Mouse (Mus musculus) hindbrain, embryonic 13.5 days (tissue): Measurements from ENCODE around the gene Ghrh. TPM values are rescaled to one million over a fixed set of nuclear protein-coding genes. Genes with fewer than 3 reads are reported as not detected.

Experiments
- ATAC-seq: fragments of 200-750 bp; cut with Nextera tagmentation; 2 replicates; pipeline ENCODE4 v1.8.0; 2017; ENCODE audit warnings: moderate TSS enrichment; ENCODE audit not compliant: low FRiP score
- H3K27ac ChIP-seq: fragments of 300-500 bp; sonication (generic); 2 replicates; pipeline ENCODE4 v1.5.1; 2015; ENCODE audit warnings: inconsistent platforms, mild to moderate bottlenecking, moderate library complexity
- H3K27me3 ChIP-seq: fragments of 300-500 bp; sonication (generic); 2 replicates; pipeline ENCODE4 v1.6.1; 2015; ENCODE audit warnings: mild to moderate bottlenecking, inconsistent platforms
- H3K36me3 ChIP-seq: fragments of 300-500 bp; sonication (generic); 2 replicates; pipeline ENCODE4 v1.6.1; 2015; ENCODE audit warnings: mild to moderate bottlenecking, inconsistent platforms
- H3K4me1 ChIP-seq: fragments of 300-500 bp; sonication (generic); replicated peaks from 2 replicates; pipeline ENCODE4 v1.6.1; 2015; ENCODE audit warnings: inconsistent platforms
- H3K4me2 ChIP-seq: fragments of 300-500 bp; sonication (generic); 2 replicates; pipeline ENCODE4 v1.6.1; 2015; ENCODE audit warnings: inconsistent platforms, mild to moderate bottlenecking, moderate library complexity
- H3K4me3 ChIP-seq: fragments of 300-500 bp; sonication (generic); 2 replicates; pipeline ENCODE4 v1.5.1; 2015; ENCODE audit warnings: mild to moderate bottlenecking, inconsistent platforms
- H3K9ac ChIP-seq: fragments of 300-500 bp; sonication (generic); 2 replicates; pipeline ENCODE4 v1.6.1; 2015; ENCODE audit warnings: mild to moderate bottlenecking, inconsistent platforms
- H3K9me3 ChIP-seq: fragments of 300-500 bp; sonication (generic); 2 replicates; pipeline ENCODE4 v1.6.1; 2016; ENCODE audit warnings: inconsistent platforms
- WGBS: fragments of 180-500 bp; shearing (Covaris S2); methylation state at CpG from one replicate; pipeline ENCODE4 v1.1.7; 2015; 5-methylcytosine and 5-hydroxymethylcytosine counted together
- polyA plus RNA-seq: library from polyadenylated mRNA; unstranded; fragments of >200 nt; fragmentation: Nextera tagmentation; extraction: Ambion mirVana; gene quantifications from 2 replicates; pipeline ENCODE4 v1.2.1, GENCODE M21; 2015

Ghrh gene
- polyA plus RNA-seq, 1 experiment from 2014 or later = 0.48 TPM

DNA sequence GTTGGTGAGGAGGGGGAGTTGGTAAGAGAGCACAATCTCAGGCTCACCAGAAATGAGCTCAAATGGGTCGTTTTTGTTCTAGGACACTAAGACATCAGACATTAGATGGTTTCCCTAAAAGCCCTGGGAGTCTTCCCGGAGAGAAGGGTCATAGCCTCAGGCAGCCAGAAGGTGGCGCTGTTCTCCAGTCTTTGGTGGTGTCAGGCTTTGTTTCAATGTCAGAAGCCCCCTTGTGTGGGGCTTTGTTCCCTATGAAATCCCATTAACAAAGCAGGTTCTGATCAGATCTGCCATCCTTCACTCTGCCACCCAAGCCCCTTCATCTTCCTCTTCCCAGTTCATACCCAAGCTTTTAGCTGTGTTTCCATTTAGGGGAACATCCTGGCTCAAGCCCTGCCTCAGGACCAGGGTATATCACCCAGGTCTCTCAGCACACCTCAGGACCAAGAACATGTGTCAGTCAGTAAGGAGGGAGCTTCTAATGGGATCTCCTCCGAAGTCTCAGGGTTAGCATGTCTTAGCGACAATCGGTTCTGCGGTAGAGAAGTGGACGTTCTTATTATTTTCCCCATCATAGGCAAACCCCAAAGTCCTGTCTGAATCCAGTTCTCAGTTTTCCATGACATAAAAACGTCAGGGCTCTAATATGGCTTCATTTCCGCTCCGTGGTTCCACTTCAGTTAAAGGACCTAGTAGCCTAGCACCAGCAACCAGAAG is 5.6 kb downstream of the Ghrh start:
- peak overlapping the region; percentile 91 for H3K27ac ChIP-seq
- WGBS = 36% methylated on average over 11 of the region's 11 CpGs
- H3K9ac ChIP-seq = peak overlapping the region; percentile 65
- ATAC-seq = peak; percentile 49
- peaks cover 49% of the 10 kb centered on the region for H3K4me1 ChIP-seq
- H3K36me3 ChIP-seq = no peaks in the 10 kb centered on the region
- H3K4me3 ChIP-seq = no peak overlapping the region
- H3K9me3 ChIP-seq = no peaks in the 10 kb centered on the region
- no peak overlapping the region for H3K4me2 ChIP-seq
- no peaks in the 10 kb centered on the region for H3K27me3 ChIP-seq

DNA sequence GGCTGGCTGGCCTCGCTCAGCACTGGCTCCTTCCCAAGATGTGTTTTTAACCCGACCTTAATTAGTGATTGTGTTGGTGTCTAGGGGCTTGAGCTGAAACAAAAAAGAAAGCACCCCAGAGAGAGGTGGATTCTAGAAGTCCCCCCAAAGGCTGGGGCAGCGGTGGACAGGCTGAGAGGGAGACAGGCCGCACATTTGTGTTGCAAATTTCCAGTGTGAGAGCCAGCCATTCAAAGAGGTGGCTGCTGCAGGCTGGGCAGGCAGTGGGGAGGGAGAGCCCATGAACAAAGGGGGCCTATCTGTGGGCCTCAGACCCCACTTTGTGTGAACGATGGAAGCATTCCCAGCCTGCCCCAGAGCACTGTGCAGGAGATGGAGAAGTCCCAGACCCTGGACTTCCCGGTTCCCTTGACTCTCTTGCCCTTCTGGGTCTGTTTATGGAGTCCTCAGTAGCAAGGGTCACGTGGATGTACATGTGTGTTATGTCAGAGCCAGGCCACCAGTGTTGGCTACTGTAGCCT is 7.0 kb downstream of the Ghrh start:
- Histone ChIP-seq H3K4me1 (peaks cover 53% of the 10 kb centered on the region), H3K9ac (peak overlapping the region; percentile 62), H3K4me2 (no peak overlapping the region), H3K4me3 (no peak overlapping the region), H3K27me3 (no peaks in the 10 kb centered on the region), H3K27ac (peak overlapping the region; percentile 91), H3K9me3 (no peaks in the 10 kb centered on the region), H3K36me3 (no peaks in the 10 kb centered on the region)
- ATAC-seq = peak; percentile 81
- WGBS = 15% methylated on average over 7 of the region's 7 CpGs

DNA sequence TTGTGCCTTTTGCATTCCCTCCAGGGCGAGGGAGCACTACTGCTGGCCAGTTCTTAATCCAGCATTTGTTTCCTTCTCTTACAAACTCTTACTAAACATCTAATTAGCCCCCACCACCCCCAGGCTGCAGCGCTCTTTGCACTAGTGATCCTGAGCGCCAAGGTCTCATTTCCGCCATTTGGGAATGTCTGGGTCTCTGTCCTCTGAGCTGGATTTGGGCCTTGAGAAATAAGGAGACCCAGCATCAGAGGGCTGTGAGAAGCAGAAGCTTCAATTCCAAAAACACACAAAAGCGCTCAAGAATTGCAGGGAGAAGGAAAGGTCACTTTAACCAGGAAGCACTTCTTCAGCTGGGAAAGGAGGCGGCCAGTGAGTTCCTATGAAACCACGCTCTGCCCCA is 7.8 kb downstream of the Ghrh start:
- peaks cover 55% of the 10 kb centered on the region for H3K4me1 ChIP-seq
- no peaks in the 10 kb centered on the region for H3K27me3 ChIP-seq
- no peak overlapping the region for H3K4me2 ChIP-seq
- H3K9ac ChIP-seq = peak overlapping the region; percentile 62
- no peak for ATAC-seq
- H3K27ac ChIP-seq = peak overlapping the region; percentile 91
- WGBS = 68% methylated on average over 7 of the region's 7 CpGs
- H3K4me3 ChIP-seq = no peak overlapping the region
- H3K9me3 ChIP-seq = no peaks in the 10 kb centered on the region
- no peaks in the 10 kb centered on the region for H3K36me3 ChIP-seq

DNA sequence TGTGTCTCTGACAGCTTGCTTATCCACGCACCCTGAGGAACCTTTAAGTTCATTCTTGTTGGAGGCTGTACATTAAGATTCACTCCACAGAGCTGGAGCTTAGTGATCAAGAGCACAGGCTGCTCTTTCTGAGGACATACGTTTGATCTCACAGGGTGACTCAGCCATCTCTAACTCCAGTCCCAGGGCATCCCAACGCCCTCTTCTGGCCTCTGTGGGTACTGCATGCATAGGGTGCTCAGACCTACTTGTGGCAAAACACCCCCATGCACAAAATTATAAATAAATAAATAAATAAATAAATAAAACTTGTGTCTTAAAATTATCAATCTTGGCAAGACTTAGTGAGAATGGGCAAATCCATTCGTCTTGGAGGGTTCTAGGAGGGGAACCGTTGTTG is 8.6 kb downstream of the Ghrh start:
- H3K9me3 ChIP-seq = no peaks in the 10 kb centered on the region
- no peak overlapping the region for H3K4me2 ChIP-seq
- no peak overlapping the region for H3K27ac ChIP-seq

DNA sequence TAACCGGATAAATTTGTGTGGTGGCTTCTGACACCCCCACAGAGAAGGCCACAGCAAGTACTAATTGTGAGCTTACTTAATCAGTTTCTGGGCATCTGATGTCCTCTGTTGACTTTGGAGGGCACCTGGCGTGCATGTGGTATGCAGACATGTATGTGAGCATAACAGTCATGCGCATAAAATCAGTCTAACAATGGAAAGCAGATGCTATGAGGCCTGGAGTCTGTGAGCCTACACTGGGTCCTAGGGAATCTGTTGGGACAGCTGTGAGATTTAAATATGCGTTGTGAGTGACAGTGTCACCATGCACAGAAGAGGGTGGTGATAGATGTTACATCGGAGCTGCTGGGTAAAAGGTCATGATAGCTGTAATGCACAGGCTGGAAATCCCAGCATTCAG is 15.2 kb downstream of the Ghrh start:
- Histone ChIP-seq H3K4me3 (no peak overlapping the region), H3K27ac (peak overlapping the region; percentile 74), H3K9me3 (no peaks in the 10 kb centered on the region), H3K27me3 (no peaks in the 10 kb centered on the region), H3K9ac (no peak overlapping the region), H3K4me2 (no peak overlapping the region), H3K4me1 (peaks cover 39% of the 10 kb centered on the region), H3K36me3 (peaks cover 7% of the 10 kb centered on the region)
- ATAC-seq = no peak
- 50% methylated on average over 5 of the region's 5 CpGs for WGBS

More for the DNA sequence above, 8.6 kb downstream of the Ghrh start:
- no peak overlapping the region for H3K9ac ChIP-seq
- ATAC-seq = no peak
- 35% methylated on average over 5 of the region's 5 CpGs for WGBS
- peaks cover 55% of the 10 kb centered on the region for H3K4me1 ChIP-seq
- no peaks in the 10 kb centered on the region for H3K27me3 ChIP-seq
- no peaks in the 10 kb centered on the region for H3K36me3 ChIP-seq
- H3K4me3 ChIP-seq = no peak overlapping the region

DNA sequence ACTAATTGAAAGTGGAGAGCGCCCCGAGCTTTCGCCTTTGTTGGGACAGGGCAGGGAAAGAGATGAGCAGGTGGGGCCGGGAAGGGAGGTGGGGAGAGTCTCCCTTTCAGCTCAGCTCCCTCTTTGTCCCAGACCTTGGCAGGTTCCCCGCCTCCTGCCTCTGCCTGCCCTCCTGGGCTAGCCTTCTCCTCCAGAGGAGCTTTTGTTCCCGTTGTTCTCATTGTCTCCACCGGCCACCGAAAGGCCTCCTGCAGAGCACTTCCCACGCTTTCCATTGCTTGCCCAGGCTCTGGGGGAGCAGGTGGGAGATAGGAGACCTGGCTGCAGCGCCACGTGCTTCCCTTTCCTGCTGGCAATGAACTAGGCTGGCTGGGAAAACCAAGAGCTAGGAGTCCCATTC is 18.7 kb downstream of the Ghrh start:
- H3K4me1 ChIP-seq = peaks cover 28% of the 10 kb centered on the region
- 8% methylated on average over 11 of the region's 11 CpGs for WGBS
- ATAC-seq = peak; percentile 38; the same call in 1 of the 2 replicates
- no peaks in the 10 kb centered on the region for H3K9me3 ChIP-seq
- no peak overlapping the region for H3K4me3 ChIP-seq
- peak overlapping the region; percentile 40 for H3K9ac ChIP-seq
- H3K36me3 ChIP-seq = peaks cover 37% of the 10 kb centered on the region
- H3K27me3 ChIP-seq = no peaks in the 10 kb centered on the region
- no peak overlapping the region for H3K4me2 ChIP-seq
- peak overlapping the region; percentile 66 for H3K27ac ChIP-seq

DNA sequence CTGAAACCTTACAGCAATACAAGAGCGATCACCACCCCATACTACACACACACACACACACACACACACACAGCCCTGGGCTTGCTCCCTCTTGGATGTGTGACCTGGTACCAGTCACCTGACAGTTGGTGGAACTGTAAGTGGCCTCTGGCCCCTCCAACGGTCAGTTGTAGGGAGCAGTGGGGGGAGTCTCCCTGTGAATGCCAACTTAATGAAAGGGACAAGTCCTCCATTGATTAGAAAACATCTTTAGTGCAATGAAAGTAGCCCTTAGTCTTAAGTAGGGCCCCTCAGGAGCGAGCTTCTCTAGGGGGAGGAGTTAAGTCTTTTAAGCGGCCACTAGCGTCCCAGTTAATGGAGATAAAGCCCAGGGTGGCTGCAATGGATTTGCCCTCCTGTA is 19.2 kb downstream of the Ghrh start:
- Histone ChIP-seq H3K4me3 (no peak overlapping the region), H3K4me1 (peaks cover 28% of the 10 kb centered on the region), H3K36me3 (peaks cover 42% of the 10 kb centered on the region), H3K9ac (peak overlapping the region; percentile 40; the same call in 1 of the 2 replicates), H3K27me3 (no peaks in the 10 kb centered on the region), H3K9me3 (no peaks in the 10 kb centered on the region), H3K4me2 (no peak overlapping the region), H3K27ac (peak overlapping the region; percentile 66)
- peak; percentile 33; the same call in 1 of the 2 replicates for ATAC-seq
- 23% methylated on average over 5 of the region's 5 CpGs for WGBS

DNA sequence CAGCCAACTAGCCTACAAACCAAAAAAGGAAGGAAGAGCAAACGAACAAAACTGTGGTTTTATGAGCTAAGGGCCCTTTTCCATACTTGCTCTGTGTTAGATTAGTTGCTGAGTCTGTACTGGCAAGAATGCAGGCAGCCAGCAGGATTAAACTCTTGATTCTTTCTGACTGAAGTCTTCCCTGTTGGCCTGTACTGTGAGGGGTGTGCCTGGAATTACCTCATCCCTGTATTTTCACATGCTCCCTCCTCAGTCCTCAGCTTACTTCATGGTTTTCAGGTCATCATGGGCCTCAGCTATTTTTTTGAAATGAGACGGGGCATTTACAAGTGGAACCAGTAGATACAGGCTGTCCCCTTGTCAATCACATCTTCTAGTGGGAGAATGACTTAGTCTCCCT is 22.1 kb downstream of the Ghrh start:
- Histone ChIP-seq H3K9me3 (no peaks in the 10 kb centered on the region), H3K4me1 (peaks cover 42% of the 10 kb centered on the region), H3K4me3 (no peak overlapping the region), H3K36me3 (peaks cover 69% of the 10 kb centered on the region), H3K27ac (no peak overlapping the region), H3K4me2 (no peak overlapping the region), H3K9ac (no peak overlapping the region), H3K27me3 (no peaks in the 10 kb centered on the region)
- WGBS = 90% methylated on average over 2 of the region's 2 CpGs
- ATAC-seq = no peak

DNA sequence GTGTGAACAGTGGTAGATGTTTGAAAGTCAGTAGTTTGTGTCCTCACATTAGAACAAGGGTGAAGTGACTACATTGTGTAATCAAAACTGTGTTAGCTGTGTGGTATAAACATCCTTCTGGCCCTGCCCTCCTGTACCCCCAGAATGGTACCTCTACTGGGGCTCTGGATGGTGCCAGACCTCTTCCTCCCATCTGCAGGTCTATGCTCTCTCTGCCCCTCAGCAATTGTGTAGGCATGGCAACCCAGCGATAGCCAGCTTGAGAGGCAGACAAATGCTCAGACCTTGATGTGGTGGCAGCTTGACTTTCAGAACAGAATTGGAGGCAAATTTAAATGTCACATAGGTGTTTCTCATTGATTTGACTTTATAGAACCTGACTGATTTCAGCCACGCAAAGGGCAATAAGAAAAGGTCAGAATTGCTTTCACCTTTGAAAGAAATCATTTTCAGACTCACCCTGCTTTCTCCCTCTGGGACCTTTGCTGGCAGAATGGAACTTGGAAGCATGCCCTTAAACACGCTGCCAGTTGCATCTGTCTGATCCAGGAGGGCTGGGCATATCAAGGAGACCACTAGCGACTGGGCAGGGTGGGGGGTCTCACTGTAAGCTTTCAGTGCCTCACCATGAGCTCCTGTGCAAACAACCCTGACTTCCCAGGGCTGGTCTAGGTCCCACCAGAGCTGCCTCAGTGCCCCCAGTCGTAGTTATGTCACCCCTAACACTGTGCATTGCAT is 25.1 kb downstream of the Ghrh start:
- no peak overlapping the region for H3K4me2 ChIP-seq
- peaks cover 87% of the 10 kb centered on the region for H3K36me3 ChIP-seq
- 79% methylated on average over 5 of the region's 5 CpGs for WGBS
- peak overlapping the region; percentile 66 for H3K27ac ChIP-seq
- H3K9me3 ChIP-seq = no peaks in the 10 kb centered on the region
- H3K9ac ChIP-seq = no peak overlapping the region
- 0 out of 2 replicates have a peak, but pooled peaks have one; percentile 22 for ATAC-seq
- peaks cover 36% of the 10 kb centered on the region for H3K4me1 ChIP-seq
- no peaks in the 10 kb centered on the region for H3K27me3 ChIP-seq
- H3K4me3 ChIP-seq = no peak overlapping the region

DNA sequence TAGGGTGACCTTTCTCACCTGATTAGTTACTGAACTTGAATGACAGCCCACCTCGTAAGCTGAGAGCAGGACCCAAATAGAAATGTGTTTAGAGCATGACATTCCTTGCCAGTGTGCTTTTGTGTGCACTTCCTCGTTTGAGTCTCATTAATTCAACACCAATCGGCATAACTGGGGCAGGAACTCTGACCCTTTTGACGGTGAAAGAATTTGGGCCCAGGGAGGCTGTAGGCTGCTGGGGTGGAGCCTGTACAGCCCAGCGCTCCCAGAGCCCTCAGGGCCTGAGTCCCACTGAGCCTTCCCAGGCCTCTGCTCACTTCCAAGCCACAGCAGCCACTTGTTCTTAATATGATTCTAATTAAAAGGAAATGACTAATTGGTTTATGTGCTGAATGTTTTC is 26.4 kb downstream of the Ghrh start:
- Histone ChIP-seq H3K4me3 (no peak overlapping the region), H3K27ac (peak overlapping the region; percentile 60; the same call in 1 of the 2 replicates), H3K4me1 (peaks cover 38% of the 10 kb centered on the region), H3K4me2 (no peak overlapping the region), H3K9me3 (no peaks in the 10 kb centered on the region), H3K27me3 (no peaks in the 10 kb centered on the region), H3K9ac (no peak overlapping the region), H3K36me3 (peaks cover 86% of the 10 kb centered on the region)
- WGBS = 36% methylated on average over 5 of the region's 5 CpGs
- no peak for ATAC-seq

DNA sequence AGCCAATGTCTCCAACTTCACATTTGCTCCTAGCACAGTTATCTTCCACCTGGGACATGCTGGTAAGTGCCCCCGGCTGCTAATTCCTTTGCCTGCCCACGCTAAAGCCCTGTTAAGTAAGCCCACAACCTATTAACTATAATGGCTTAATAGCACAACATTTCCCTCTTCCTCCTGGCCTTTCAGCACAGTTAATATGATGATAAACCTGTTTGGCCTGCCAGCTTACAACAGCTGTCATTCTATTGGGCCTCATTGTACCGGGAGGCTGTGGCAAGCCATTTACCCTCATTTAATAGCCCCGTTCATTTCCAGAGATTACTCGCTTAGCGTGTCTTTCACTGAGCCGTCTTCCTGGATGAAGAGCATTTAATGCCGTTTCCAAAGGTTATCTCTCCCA is 27.2 kb downstream of the Ghrh start:
- H3K27me3 ChIP-seq = no peaks in the 10 kb centered on the region
- WGBS = 74% methylated on average over 8 of the region's 8 CpGs
- peaks cover 38% of the 10 kb centered on the region for H3K4me1 ChIP-seq
- H3K4me3 ChIP-seq = no peak overlapping the region
- no peaks in the 10 kb centered on the region for H3K9me3 ChIP-seq
- H3K9ac ChIP-seq = no peak overlapping the region
- H3K27ac ChIP-seq = peak overlapping the region; percentile 60
- no peak for ATAC-seq
- no peak overlapping the region for H3K4me2 ChIP-seq
- peaks cover 88% of the 10 kb centered on the region for H3K36me3 ChIP-seq

DNA sequence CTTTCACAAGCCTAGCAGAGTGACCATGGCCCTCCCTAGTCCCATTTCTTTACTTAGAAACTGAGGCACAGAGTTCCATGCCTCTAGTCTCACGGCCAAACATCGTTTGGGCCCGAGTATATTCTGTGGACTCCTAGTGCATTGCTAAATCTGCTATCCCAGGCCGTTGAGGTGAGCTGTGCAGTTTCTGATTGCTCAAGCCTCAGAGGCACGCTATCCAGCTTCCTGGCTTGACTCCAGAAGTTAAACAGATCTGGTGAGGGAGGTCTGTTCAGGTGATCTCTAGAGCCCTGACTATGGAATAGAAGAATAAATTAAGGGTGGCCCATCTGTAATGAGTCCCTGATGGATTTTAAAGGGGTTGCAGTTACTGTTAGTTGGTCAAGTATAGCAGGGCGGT is 30.1 kb downstream of the Ghrh start:
- Histone ChIP-seq H3K4me2 (no peak overlapping the region), H3K27me3 (no peaks in the 10 kb centered on the region), H3K36me3 (peaks cover 89% of the 10 kb centered on the region), H3K4me1 (peaks cover 52% of the 10 kb centered on the region), H3K4me3 (no peak overlapping the region), H3K27ac (peak overlapping the region; percentile 36), H3K9ac (no peak overlapping the region), H3K9me3 (no peaks in the 10 kb centered on the region)
- no peak for ATAC-seq
- WGBS = 89% methylated on average over 6 of the region's 6 CpGs
